Mouse (Mus musculus) kidney, embryonic 15.5 days (tissue): ENCODE results near the gene Myh9. TPM values are rescaled to one million over a fixed set of nuclear protein-coding genes. Genes with fewer than 3 reads are reported as not detected.

Experiments used
- ATAC-seq: fragments of 200-750 bp; cut with Nextera tagmentation; replicated peaks from 2 replicates; pipeline ENCODE4 v1.8.0; 2017; ENCODE audit warnings: moderate TSS enrichment; ENCODE audit not compliant: low FRiP score
- H3K27ac ChIP-seq: fragments of 300-500 bp; sonication (generic); 2 replicates; pipeline ENCODE4 v1.5.1; 2015; ENCODE audit warnings: mild to moderate bottlenecking, inconsistent platforms
- H3K27me3 ChIP-seq: fragments of 300-500 bp; sonication (generic); 2 replicates; pipeline ENCODE4 v1.6.1; 2015; ENCODE audit warnings: inconsistent platforms
- H3K36me3 ChIP-seq: fragments of 300-500 bp; sonication (generic); 2 replicates; pipeline ENCODE4 v1.6.1; 2015; ENCODE audit warnings: inconsistent platforms
- H3K4me1 ChIP-seq: fragments of 300-500 bp; sonication (generic); 2 replicates; pipeline ENCODE4 v1.6.1; 2015; ENCODE audit warnings: inconsistent platforms
- H3K4me2 ChIP-seq: fragments of 300-500 bp; sonication (generic); 2 replicates; pipeline ENCODE4 v1.6.1; 2015; ENCODE audit warnings: moderate library complexity, mild to moderate bottlenecking, inconsistent platforms
- H3K4me3 ChIP-seq: fragments of 300-500 bp; sonication (generic); replicated peaks from 2 replicates; pipeline ENCODE4 v1.5.1; 2015; ENCODE audit warnings: mild to moderate bottlenecking, inconsistent platforms
- H3K9ac ChIP-seq: fragments of 300-500 bp; sonication (generic); 2 replicates; pipeline ENCODE4 v1.6.1; 2015; ENCODE audit warnings: mild to moderate bottlenecking, inconsistent platforms
- H3K9me3 ChIP-seq: fragments of 300-500 bp; sonication (generic); replicated peaks from 2 replicates; pipeline ENCODE4 v1.6.1; 2016; ENCODE audit warnings: inconsistent platforms
- WGBS: fragments of 180-500 bp; shearing (Covaris S2); methylation state at CpG from one replicate; pipeline ENCODE4 v1.1.7; 2015; ENCODE audit warnings: mixed read lengths; 5-methylcytosine and 5-hydroxymethylcytosine counted together
- polyA plus RNA-seq: library from polyadenylated mRNA; unstranded; fragments of >200 nt; fragmentation: Nextera tagmentation; extraction: Ambion mirVana; gene quantifications from 2 replicates; pipeline ENCODE4 v1.2.1, GENCODE M21; 2015

Gene Myh9
- 56.2 and 60.2 TPM in 2 replicates for polyA plus RNA-seq

- H3K4me1 ChIP-seq, result peaks cover 42% of the 10 kb centered on the region
- H3K36me3 ChIP-seq, result no peaks in the 10 kb centered on the region
- peak within 1 kb of the TSS; percentile 98 for H3K27ac ChIP-seq
- peak; percentile 96 for ATAC-seq
- no peaks in the 10 kb centered on the region for H3K9me3 ChIP-seq
- H3K27me3 ChIP-seq, result no peaks in the 10 kb centered on the region
- peak within 1 kb of the TSS; percentile 98 for H3K9ac ChIP-seq
- H3K4me2 ChIP-seq, result peak within 1 kb of the TSS; percentile 74
- H3K4me3 ChIP-seq, result peak within 1 kb of the TSS; percentile 79
- whole genome bisulfite sequencing, result under 1% methylated on average over 42 of the region's 46 CpGs
These were observed at the start of gene Myh9 for GRCm38 (mm10) chr15:77842047-77842843. Gene Myh9, minus strand, starts transcription at chr15:77842175.

GRCm38 (mm10) chr15:77891766-77892165, 49.8 kb upstream of the Myh9 start:
- no peaks in the 10 kb centered on the region for H3K36me3 ChIP-seq
- no peak overlapping the region for H3K4me3 ChIP-seq
- no peaks in the 10 kb centered on the region for H3K27me3 ChIP-seq
- no peak for ATAC-seq
- H3K4me1 ChIP-seq, result peaks cover 29% of the 10 kb centered on the region
- no peaks in the 10 kb centered on the region for H3K9me3 ChIP-seq
- H3K27ac ChIP-seq, result peak overlapping the region; percentile 56; the same call in 1 of the 2 replicates
- 0 out of 2 replicates have a peak overlapping the region, but pooled peaks have one; percentile 2 for H3K9ac ChIP-seq
- WGBS, result 77% methylated on average over 8 of the region's 8 CpGs
- H3K4me2 ChIP-seq, result no peak overlapping the region

GRCm38 (mm10) chr15:77889761-77890422, 47.9 kb upstream of the Myh9 start:
- H3K4me2 ChIP-seq, result no peak overlapping the region
- peaks cover 38% of the 10 kb centered on the region for H3K4me1 ChIP-seq
- H3K36me3 ChIP-seq, result no peaks in the 10 kb centered on the region
- H3K9me3 ChIP-seq, result no peaks in the 10 kb centered on the region
- no peaks in the 10 kb centered on the region for H3K27me3 ChIP-seq
- no peak for ATAC-seq
- 37% methylated on average over 4 of the region's 4 CpGs for WGBS
- H3K9ac ChIP-seq, result no peak overlapping the region
- H3K4me3 ChIP-seq, result no peak overlapping the region
- no peak overlapping the region for H3K27ac ChIP-seq

- no peaks in the 10 kb centered on the region for H3K9me3 ChIP-seq
- H3K27ac ChIP-seq, result no peak overlapping the region
- no peaks in the 10 kb centered on the region for H3K36me3 ChIP-seq
- H3K9ac ChIP-seq, result no peak overlapping the region
- no peak overlapping the region for H3K4me3 ChIP-seq
- no peak overlapping the region for H3K4me2 ChIP-seq
- 72% methylated on average over 7 of the region's 7 CpGs for WGBS
- peaks cover 40% of the 10 kb centered on the region for H3K4me1 ChIP-seq
- no peaks in the 10 kb centered on the region for H3K27me3 ChIP-seq
- ATAC-seq, result no peak
These were observed 46.3 kb upstream of the Myh9 start for GRCm38 (mm10) chr15:77888286-77888685.

- H3K4me3 ChIP-seq, result no peak overlapping the region
- H3K27me3 ChIP-seq, result no peaks in the 10 kb centered on the region
- peaks cover 49% of the 10 kb centered on the region for H3K4me1 ChIP-seq
- 77% methylated on average over 1 of the region's 1 CpGs for WGBS
- H3K36me3 ChIP-seq, result no peaks in the 10 kb centered on the region
- ATAC-seq, result no peak
- no peaks in the 10 kb centered on the region for H3K9me3 ChIP-seq
- H3K27ac ChIP-seq, result peak overlapping the region; percentile 83
- no peak overlapping the region for H3K9ac ChIP-seq
- H3K4me2 ChIP-seq, result no peak overlapping the region
These were observed 45.1 kb upstream of the Myh9 start for GRCm38 (mm10) chr15:77887093-77887488.

- 95% methylated on average over 4 of the region's 5 CpGs for WGBS
These were observed 44.6 kb upstream of the Myh9 start for GRCm38 (mm10) chr15:77886369-77887092.

GRCm38 (mm10) chr15:77885945-77886344, 44.0 kb upstream of the Myh9 start:
- Histone ChIP-seq H3K4me3 (no peak overlapping the region), H3K27me3 (no peaks in the 10 kb centered on the region), H3K4me1 (peaks cover 50% of the 10 kb centered on the region), H3K27ac (peak overlapping the region; percentile 85), H3K9me3 (no peaks in the 10 kb centered on the region), H3K9ac (no peak overlapping the region), H3K36me3 (no peaks in the 10 kb centered on the region), H3K4me2 (no peak overlapping the region)
- WGBS, result 79% methylated on average over 4 of the region's 4 CpGs
- no peak for ATAC-seq

More at GRCm38 (mm10) chr15:77886369-77887092, 44.6 kb upstream of the Myh9 start:
- Histone ChIP-seq H3K27ac (peak overlapping the region; percentile 85), H3K36me3 (no peaks in the 10 kb centered on the region), H3K9ac (no peak overlapping the region), H3K27me3 (no peaks in the 10 kb centered on the region), H3K4me2 (no peak overlapping the region), H3K4me3 (no peak overlapping the region), H3K9me3 (no peaks in the 10 kb centered on the region), H3K4me1 (peaks cover 49% of the 10 kb centered on the region)
- no peak for ATAC-seq

- Histone ChIP-seq H3K9ac (no peak overlapping the region), H3K9me3 (no peaks in the 10 kb centered on the region), H3K27me3 (no peaks in the 10 kb centered on the region), H3K4me1 (peaks cover 50% of the 10 kb centered on the region), H3K4me3 (no peak overlapping the region), H3K36me3 (no peaks in the 10 kb centered on the region), H3K4me2 (no peak overlapping the region), H3K27ac (no peak overlapping the region)
- no peak for ATAC-seq
- 83% methylated on average over 6 of the region's 6 CpGs for WGBS
These were observed 43.2 kb upstream of the Myh9 start for GRCm38 (mm10) chr15:77885159-77885558.

- Histone ChIP-seq H3K9ac (peak overlapping the region; percentile 29; the same call in 1 of the 2 replicates), H3K36me3 (no peaks in the 10 kb centered on the region), H3K27me3 (no peaks in the 10 kb centered on the region), H3K27ac (peak overlapping the region; percentile 97), H3K4me3 (0 out of 2 replicates have a peak overlapping the region, but pooled peaks have one; percentile 3), H3K4me1 (peaks cover 50% of the 10 kb centered on the region), H3K4me2 (peak overlapping the region; percentile 45), H3K9me3 (no peaks in the 10 kb centered on the region)
- WGBS, result 32% methylated on average over 4 of the region's 4 CpGs
- peak; percentile 23; the same call in 1 of the 2 replicates for ATAC-seq
These were observed 41.7 kb upstream of the Myh9 start for GRCm38 (mm10) chr15:77883697-77884010.

- Histone ChIP-seq H3K4me3 (0 out of 2 replicates have a peak overlapping the region, but pooled peaks have one; percentile 3), H3K9ac (peak overlapping the region; percentile 29; the same call in 1 of the 2 replicates), H3K27ac (peak overlapping the region; percentile 97), H3K9me3 (no peaks in the 10 kb centered on the region), H3K36me3 (no peaks in the 10 kb centered on the region), H3K27me3 (no peaks in the 10 kb centered on the region), H3K4me1 (peaks cover 48% of the 10 kb centered on the region), H3K4me2 (peak overlapping the region; percentile 45)
- WGBS, result 5% methylated on average over 16 of the region's 17 CpGs
- peak; percentile 88 for ATAC-seq
These were observed 41.1 kb upstream of the Myh9 start for GRCm38 (mm10) chr15:77882797-77883696.

- no peak overlapping the region for H3K4me3 ChIP-seq
- WGBS, result 44% methylated on average over 6 of the region's 6 CpGs
- peaks cover 48% of the 10 kb centered on the region for H3K4me1 ChIP-seq
- no peaks in the 10 kb centered on the region for H3K36me3 ChIP-seq
- H3K27me3 ChIP-seq, result no peaks in the 10 kb centered on the region
- peak overlapping the region; percentile 45 for H3K4me2 ChIP-seq
- no peak overlapping the region for H3K9ac ChIP-seq
- ATAC-seq, result peak; percentile 13
- H3K27ac ChIP-seq, result peak overlapping the region; percentile 97
- no peaks in the 10 kb centered on the region for H3K9me3 ChIP-seq
These were observed 40.3 kb upstream of the Myh9 start for GRCm38 (mm10) chr15:77882297-77882696.
